Mouse (Mus musculus) neural tube, embryonic 13.5 days (tissue): Measurements from ENCODE around the gene Gpr35. TPM values are rescaled to one million over a fixed set of nuclear protein-coding genes. Genes with fewer than 3 reads are reported as not detected.

Source experiments
- ATAC-seq: fragments of 200-750 bp; cut with Nextera tagmentation; 2 replicates; pipeline ENCODE4 v1.8.0; 2017; ENCODE audit warnings: low read depth, mild to moderate bottlenecking, moderate TSS enrichment, moderate library complexity
- H3K27ac ChIP-seq: fragments of 300-500 bp; sonication (generic); replicated peaks from 2 replicates; pipeline ENCODE4 v1.5.1; 2015; ENCODE audit warnings: moderate library complexity, mild to moderate bottlenecking, inconsistent platforms
- H3K27me3 ChIP-seq: fragments of 300-500 bp; sonication (generic); 2 replicates; pipeline ENCODE4 v1.6.1; 2015; ENCODE audit warnings: mild to moderate bottlenecking, inconsistent platforms
- H3K36me3 ChIP-seq: fragments of 300-500 bp; sonication (generic); 2 replicates; pipeline ENCODE4 v1.6.1; 2015; ENCODE audit warnings: mild to moderate bottlenecking, inconsistent platforms
- H3K4me1 ChIP-seq: fragments of 300-500 bp; sonication (generic); replicated peaks from 2 replicates; pipeline ENCODE4 v1.6.1; 2015; ENCODE audit warnings: inconsistent platforms
- H3K4me2 ChIP-seq: fragments of 300-500 bp; sonication (generic); 2 replicates; pipeline ENCODE4 v1.6.1; 2015; ENCODE audit warnings: inconsistent platforms, mild to moderate bottlenecking, moderate library complexity
- H3K4me3 ChIP-seq: fragments of 300-500 bp; sonication (generic); 2 replicates; pipeline ENCODE4 v1.5.1; 2015; ENCODE audit warnings: mild to moderate bottlenecking, inconsistent platforms
- H3K9ac ChIP-seq: fragments of 300-500 bp; sonication (generic); 2 replicates; pipeline ENCODE4 v1.6.1; 2015; ENCODE audit warnings: moderate library complexity, mild to moderate bottlenecking, inconsistent platforms
- H3K9me3 ChIP-seq: fragments of 300-500 bp; sonication (generic); 2 replicates; pipeline ENCODE4 v1.6.1; 2016; ENCODE audit warnings: inconsistent platforms
- WGBS: fragments of 180-500 bp; shearing (Covaris S2); methylation state at CpG from one replicate; pipeline ENCODE4 v1.1.7; 2015; 5-methylcytosine and 5-hydroxymethylcytosine counted together
- polyA plus RNA-seq: library from polyadenylated mRNA; unstranded; fragments of >200 nt; fragmentation: Nextera tagmentation; extraction: Ambion mirVana; gene quantifications from 2 replicates; pipeline ENCODE4 v1.2.1, GENCODE M21; 2015

Gene Gpr35
- polyA plus RNA-seq, 1 experiment from 2014 or later: 0.60 TPM

- no peak for ATAC-seq
- H3K4me3 ChIP-seq: peak overlapping the region; percentile 88
- H3K4me2 ChIP-seq: peak overlapping the region; percentile 98
- H3K9me3 ChIP-seq: no peaks in the 10 kb centered on the region
- peak overlapping the region; percentile 97 for H3K9ac ChIP-seq
- H3K27me3 ChIP-seq: peaks cover 3% of the 10 kb centered on the region; the same call in 1 of the 2 replicates
- peaks cover 41% of the 10 kb centered on the region for H3K4me1 ChIP-seq
- peaks cover 30% of the 10 kb centered on the region for H3K36me3 ChIP-seq
- 45% methylated on average over 8 of the region's 8 CpGs for WGBS
- peak overlapping the region; percentile 96 for H3K27ac ChIP-seq
Measured at GRCm38 (mm10) chr1:92911721-92912138, 38.9 kb upstream of the Gpr35 start.

GRCm38 (mm10) chr1:92912286-92912685 is 38.4 kb upstream of the Gpr35 start:
- H3K4me1 ChIP-seq: peaks cover 41% of the 10 kb centered on the region

GRCm38 (mm10) chr1:92914239-92914638 is 36.4 kb upstream of the Gpr35 start:
- H3K4me2 ChIP-seq: no peak overlapping the region
- no peaks in the 10 kb centered on the region for H3K27me3 ChIP-seq
- H3K27ac ChIP-seq: no peak overlapping the region
- H3K4me3 ChIP-seq: no peak overlapping the region
- no peak overlapping the region for H3K9ac ChIP-seq
- no peaks in the 10 kb centered on the region for H3K9me3 ChIP-seq
- no peak for ATAC-seq
- 77% methylated on average over 4 of the region's 4 CpGs for whole genome bisulfite sequencing
- H3K4me1 ChIP-seq: peaks cover 32% of the 10 kb centered on the region
- peaks cover 55% of the 10 kb centered on the region for H3K36me3 ChIP-seq

More at GRCm38 (mm10) chr1:92912286-92912685, 38.4 kb upstream of the Gpr35 start:
- no peak for ATAC-seq
- Histone ChIP-seq H3K27me3 (peaks cover 3% of the 10 kb centered on the region; the same call in 1 of the 2 replicates), H3K4me2 (peak overlapping the region; percentile 98), H3K9ac (peak overlapping the region; percentile 97), H3K4me3 (peak overlapping the region; percentile 88), H3K36me3 (peaks cover 36% of the 10 kb centered on the region), H3K27ac (peak overlapping the region; percentile 96; the same call in 1 of the 2 replicates), H3K9me3 (no peaks in the 10 kb centered on the region)
- WGBS: 35% methylated on average over 1 of the region's 1 CpGs

- H3K36me3 ChIP-seq: peaks cover 63% of the 10 kb centered on the region
- H3K4me2 ChIP-seq: no peak overlapping the region
- 93% methylated on average over 11 of the region's 11 CpGs for WGBS
- no peaks in the 10 kb centered on the region for H3K9me3 ChIP-seq
- no peak overlapping the region for H3K9ac ChIP-seq
- no peak overlapping the region for H3K27ac ChIP-seq
- no peaks in the 10 kb centered on the region for H3K27me3 ChIP-seq
- H3K4me3 ChIP-seq: no peak overlapping the region
- peaks cover 25% of the 10 kb centered on the region for H3K4me1 ChIP-seq
- no peak for ATAC-seq
Measured at GRCm38 (mm10) chr1:92914993-92915392, 35.7 kb upstream of the Gpr35 start.

GRCm38 (mm10) chr1:92916725-92917124 is 33.9 kb upstream of the Gpr35 start:
- Histone ChIP-seq H3K9me3 (no peaks in the 10 kb centered on the region), H3K27me3 (no peaks in the 10 kb centered on the region), H3K4me1 (peaks cover 15% of the 10 kb centered on the region), H3K9ac (no peak overlapping the region), H3K4me3 (no peak overlapping the region), H3K4me2 (no peak overlapping the region), H3K27ac (no peak overlapping the region), H3K36me3 (peaks cover 78% of the 10 kb centered on the region)
- no peak for ATAC-seq
- WGBS: 92% methylated on average over 9 of the region's 9 CpGs

GRCm38 (mm10) chr1:92919151-92919550 is 31.5 kb upstream of the Gpr35 start:
- Histone ChIP-seq H3K9ac (no peak overlapping the region), H3K4me1 (no peaks in the 10 kb centered on the region), H3K4me3 (no peak overlapping the region), H3K27me3 (no peaks in the 10 kb centered on the region), H3K9me3 (no peaks in the 10 kb centered on the region), H3K36me3 (peaks cover 73% of the 10 kb centered on the region), H3K27ac (no peak overlapping the region), H3K4me2 (no peak overlapping the region)
- WGBS: 94% methylated on average over 11 of the region's 11 CpGs
- ATAC-seq: no peak

- Histone ChIP-seq H3K27ac (no peak overlapping the region), H3K4me2 (no peak overlapping the region), H3K9ac (no peak overlapping the region), H3K9me3 (no peaks in the 10 kb centered on the region), H3K36me3 (peaks cover 67% of the 10 kb centered on the region), H3K4me1 (no peaks in the 10 kb centered on the region), H3K4me3 (no peak overlapping the region), H3K27me3 (no peaks in the 10 kb centered on the region)
- ATAC-seq: 0 out of 2 replicates have a peak, but pooled peaks have one; percentile 1
- WGBS: 79% methylated on average over 12 of the region's 12 CpGs
Measured at GRCm38 (mm10) chr1:92919775-92920174, 30.9 kb upstream of the Gpr35 start.

- 88% methylated on average over 7 of the region's 7 CpGs for WGBS
Measured at GRCm38 (mm10) chr1:92920474-92921200, 30.0 kb upstream of the Gpr35 start.

GRCm38 (mm10) chr1:92921496-92921895 is 29.2 kb upstream of the Gpr35 start:
- Histone ChIP-seq H3K27me3 (no peaks in the 10 kb centered on the region), H3K4me3 (no peak overlapping the region), H3K9me3 (no peaks in the 10 kb centered on the region), H3K4me2 (no peak overlapping the region), H3K27ac (no peak overlapping the region), H3K36me3 (peaks cover 50% of the 10 kb centered on the region), H3K9ac (no peak overlapping the region), H3K4me1 (no peaks in the 10 kb centered on the region)
- WGBS: 88% methylated on average over 4 of the region's 4 CpGs
- no peak for ATAC-seq

More at GRCm38 (mm10) chr1:92920474-92921200, 30.0 kb upstream of the Gpr35 start:
- no peaks in the 10 kb centered on the region for H3K9me3 ChIP-seq
- no peak overlapping the region for H3K27ac ChIP-seq
- no peak overlapping the region for H3K4me3 ChIP-seq
- no peak overlapping the region for H3K4me2 ChIP-seq
- peaks cover 58% of the 10 kb centered on the region for H3K36me3 ChIP-seq
- no peak overlapping the region for H3K9ac ChIP-seq
- no peaks in the 10 kb centered on the region for H3K27me3 ChIP-seq
- no peaks in the 10 kb centered on the region for H3K4me1 ChIP-seq
- no peak for ATAC-seq

- Histone ChIP-seq H3K9ac (no peak overlapping the region), H3K4me3 (no peak overlapping the region), H3K27ac (no peak overlapping the region), H3K27me3 (peaks cover 24% of the 10 kb centered on the region), H3K4me1 (peaks cover 10% of the 10 kb centered on the region), H3K9me3 (no peaks in the 10 kb centered on the region), H3K4me2 (no peak overlapping the region), H3K36me3 (no peaks in the 10 kb centered on the region)
- 27% methylated on average over 1 of the region's 1 CpGs for WGBS
- no peak for ATAC-seq
Measured at GRCm38 (mm10) chr1:92930171-92930706, 20.4 kb upstream of the Gpr35 start.

GRCm38 (mm10) chr1:92933611-92934010 is 17.1 kb upstream of the Gpr35 start:
- WGBS: 75% methylated on average over 4 of the region's 4 CpGs

GRCm38 (mm10) chr1:92934182-92934827 is 16.4 kb upstream of the Gpr35 start, which contains the start of gene Capn10:
TSS of gene Capn10 (plus strand) at chr1:92934376.
- Histone ChIP-seq H3K4me3 (peak within 1 kb of the TSS; percentile 83), H3K4me2 (peak within 1 kb of the TSS; percentile 85), H3K27me3 (peaks cover 12% of the 10 kb centered on the region; the same call in 1 of the 2 replicates), H3K9ac (peak within 1 kb of the TSS; percentile 90), H3K4me1 (peaks cover 35% of the 10 kb centered on the region), H3K36me3 (peaks cover 17% of the 10 kb centered on the region), H3K9me3 (no peaks in the 10 kb centered on the region), H3K27ac (peak within 1 kb of the TSS; percentile 99)
- WGBS: under 1% methylated on average over 45 of the region's 45 CpGs
- peak; percentile 100 for ATAC-seq

More at GRCm38 (mm10) chr1:92933611-92934010, 17.1 kb upstream of the Gpr35 start:
- Histone ChIP-seq H3K4me2 (peak overlapping the region; percentile 85), H3K36me3 (peaks cover 10% of the 10 kb centered on the region), H3K27ac (peak overlapping the region; percentile 99), H3K9me3 (no peaks in the 10 kb centered on the region), H3K4me1 (peaks cover 35% of the 10 kb centered on the region), H3K9ac (peak overlapping the region; percentile 90), H3K4me3 (peak overlapping the region; percentile 83), H3K27me3 (peaks cover 16% of the 10 kb centered on the region; the same call in 1 of the 2 replicates)
- no peak for ATAC-seq
